Mouse (Mus musculus) ovary, adult 18-20 months (tissue): Measurements from ENCODE around the gene Cdkl3.

Experiments used
- DNase-seq: peaks from one replicate; pipeline ENCODE4 v3.0.0; 2022; ENCODE audit warnings: low spot score, mixed read lengths

Cdkl3 gene

GRCm38 (mm10) chr11:52003772-52004528 lies at the start of gene Cdkl3:
Gene Cdkl3 (plus strand): TSS chr11:52004221.
- DNase-seq: peak; percentile 94

GRCm38 (mm10) chr11:51956112-51956511 lies 47.9 kb upstream of the Cdkl3 start:
- DNase-seq: no peak

GRCm38 (mm10) chr11:51957760-51958159 lies 46.3 kb upstream of the Cdkl3 start:
- DNase-seq: no peak

GRCm38 (mm10) chr11:51959511-51959910 lies 44.5 kb upstream of the Cdkl3 start:
- no peak for DNase-seq

- no peak for DNase-seq
These were observed 44.0 kb upstream of the Cdkl3 start for GRCm38 (mm10) chr11:51960061-51960460.

GRCm38 (mm10) chr11:51960967-51961471 lies 43.0 kb upstream of the Cdkl3 start:
- no peak for DNase-seq

- DNase-seq: no peak
These were observed 42.3 kb upstream of the Cdkl3 start for GRCm38 (mm10) chr11:51961761-51962160.

GRCm38 (mm10) chr11:51962277-51962676 lies 41.7 kb upstream of the Cdkl3 start:
- no peak for DNase-seq

GRCm38 (mm10) chr11:51966651-51967050 lies 37.4 kb upstream of the Cdkl3 start:
- DNase-seq: no peak

GRCm38 (mm10) chr11:51967443-51968401 lies 36.3 kb upstream of the Cdkl3 start, which contains the start of gene Cdkn2aipnl:
Gene Cdkn2aipnl (plus strand): TSS chr11:51967661.
- DNase-seq: peak; percentile 85

GRCm38 (mm10) chr11:51968896-51969295 lies 35.1 kb upstream of the Cdkl3 start:
- DNase-seq: no peak

GRCm38 (mm10) chr11:51969511-51969910 lies 34.5 kb upstream of the Cdkl3 start:
- no peak for DNase-seq

- DNase-seq: no peak
These were observed 32.4 kb upstream of the Cdkl3 start for GRCm38 (mm10) chr11:51971644-51972043.

- peak; percentile 64 for DNase-seq
These were observed 4.3 kb upstream of the Cdkl3 start for GRCm38 (mm10) chr11:51999611-52000289.

GRCm38 (mm10) chr11:52000290-52000962 lies 3.6 kb upstream of the Cdkl3 start, which contains the start of gene Ube2b:
Gene Ube2b (minus strand): TSS chr11:52000762.
- peak; percentile 93 for DNase-seq

GRCm38 (mm10) chr11:52001341-52001740 lies 2.7 kb upstream of the Cdkl3 start:
- no peak for DNase-seq

GRCm38 (mm10) chr11:52001861-52002260 lies 2.2 kb upstream of the Cdkl3 start:
- DNase-seq: no peak

- no peak for DNase-seq
These were observed 1.0 kb upstream of the Cdkl3 start for GRCm38 (mm10) chr11:52002842-52003504.

GRCm38 (mm10) chr11:52003505-52003771 lies 583 bp upstream of the Cdkl3 start:
- DNase-seq: no peak

- DNase-seq: no peak
These were observed 1.6 kb downstream of the Cdkl3 start for GRCm38 (mm10) chr11:52005586-52005985.

- DNase-seq: no peak
These were observed 7.0 kb downstream of the Cdkl3 start for GRCm38 (mm10) chr11:52011011-52011410.
